Mouse (Mus musculus): ENCODE measurements around the gene Sptssb.

Gene Sptssb

DNA sequence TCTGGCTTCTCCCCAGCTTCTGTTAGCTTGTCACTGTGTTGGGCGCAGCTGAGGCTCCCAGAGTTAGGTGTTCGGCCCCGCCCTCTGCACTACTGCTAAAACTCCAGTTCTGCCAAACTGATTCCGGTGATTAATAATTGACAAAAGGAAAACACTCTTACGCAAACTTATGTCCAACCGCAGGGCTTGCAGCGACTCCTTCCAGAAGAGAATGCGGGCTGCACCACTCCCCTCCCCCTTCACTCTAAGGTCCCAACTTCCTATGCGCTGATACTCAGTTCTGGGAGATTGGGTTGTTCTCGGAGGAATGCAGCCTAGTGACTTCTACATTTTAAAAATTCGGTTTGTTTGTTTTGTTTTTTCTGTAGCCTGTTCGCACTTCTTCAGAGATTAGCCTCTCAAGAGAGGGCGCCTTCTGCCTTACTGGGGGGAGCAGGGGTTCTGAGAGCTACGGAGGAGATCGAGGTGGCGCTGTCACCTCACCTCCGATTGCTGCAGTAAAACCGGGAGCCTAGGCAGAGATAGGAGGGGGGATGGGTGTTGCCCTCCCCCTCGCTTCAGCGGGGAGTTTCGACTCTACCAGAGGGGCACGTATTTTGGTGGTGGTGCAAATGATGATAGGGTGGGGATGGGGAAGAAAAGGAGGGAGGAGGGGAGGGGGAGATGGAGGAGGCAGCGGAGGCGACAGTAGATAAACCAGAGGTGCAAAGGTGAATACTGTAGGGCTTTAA, at the start of gene Sptssb:
Gene Sptssb, minus strand, starts transcription at position 83 of the 731 bp plus-strand sequence.
- DNase-seq: peak; percentile 86

DNA sequence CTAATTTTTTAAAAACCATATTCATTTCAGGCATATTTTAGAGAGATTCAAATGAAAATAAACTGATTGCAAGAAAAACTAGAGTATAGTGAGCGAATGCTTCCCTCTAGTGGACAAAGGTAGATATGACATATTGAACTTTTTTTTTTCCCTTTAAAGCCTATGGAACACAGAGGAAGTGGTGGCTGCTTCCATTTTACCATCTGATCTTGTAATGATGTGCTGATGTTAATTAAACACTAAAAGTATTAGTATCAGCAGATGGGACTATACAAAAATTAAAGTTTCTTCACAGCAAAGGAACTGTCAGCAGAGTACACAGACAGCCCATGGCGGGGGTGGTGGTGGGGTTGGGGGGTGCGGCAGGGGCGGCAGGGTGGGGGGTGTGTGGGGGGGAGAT, 48.3 kb upstream of the Sptssb start:
- peak; percentile 36 for DNase-seq

DNA sequence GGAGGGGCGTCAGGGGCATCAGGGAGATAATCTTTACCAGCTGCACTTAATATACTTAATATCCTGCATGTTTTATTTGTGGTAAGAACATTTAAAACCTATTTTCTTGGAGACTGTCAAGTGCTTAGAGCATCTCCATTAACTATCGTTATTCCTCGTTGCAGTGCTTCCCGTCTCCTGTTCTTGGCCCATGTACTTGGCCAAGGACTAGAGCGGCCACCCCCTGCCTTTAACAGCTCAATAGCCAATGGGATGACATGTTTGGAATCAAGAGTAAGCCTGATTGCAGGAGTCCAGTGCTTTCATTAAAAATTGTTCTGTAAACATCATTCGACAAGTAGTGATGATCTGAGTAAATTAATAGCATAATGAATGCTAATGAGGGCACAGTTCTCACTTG, 47.8 kb upstream of the Sptssb start:
- DNase-seq: no peak

DNA sequence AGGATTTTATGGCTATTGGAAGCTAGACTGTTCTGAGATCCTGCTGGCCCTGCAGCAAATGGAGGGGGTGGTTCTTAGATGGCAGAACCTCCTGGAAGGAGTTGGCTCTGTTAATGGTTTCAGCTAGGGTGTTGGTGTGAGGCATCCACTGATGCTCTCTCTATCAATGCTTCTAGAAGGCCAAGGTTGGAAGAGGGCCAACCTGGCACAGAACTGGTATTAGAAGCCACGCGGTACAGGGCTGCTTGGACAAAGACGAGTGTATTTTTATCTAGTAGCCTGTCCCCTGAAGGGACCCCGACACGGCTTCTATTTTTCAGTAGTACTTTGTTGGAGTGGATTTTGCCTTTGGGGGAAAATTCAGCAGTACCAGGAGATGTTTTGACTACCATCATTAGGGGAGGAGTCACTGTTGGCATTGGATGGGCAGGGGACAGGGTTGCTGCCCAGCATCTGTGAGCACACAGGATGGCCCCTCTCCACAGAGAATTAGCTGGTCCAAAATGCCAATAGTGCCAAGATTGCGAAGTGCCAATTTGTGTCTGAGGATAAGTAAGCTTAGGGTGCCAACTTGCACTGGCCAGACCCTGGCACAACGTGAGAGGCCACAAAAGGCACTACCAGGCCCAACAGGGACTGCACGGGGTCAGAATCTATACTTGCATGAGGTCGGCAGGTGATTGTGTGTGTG, 43.2 kb upstream of the Sptssb start:
- DNase-seq: peak; percentile 29

DNA sequence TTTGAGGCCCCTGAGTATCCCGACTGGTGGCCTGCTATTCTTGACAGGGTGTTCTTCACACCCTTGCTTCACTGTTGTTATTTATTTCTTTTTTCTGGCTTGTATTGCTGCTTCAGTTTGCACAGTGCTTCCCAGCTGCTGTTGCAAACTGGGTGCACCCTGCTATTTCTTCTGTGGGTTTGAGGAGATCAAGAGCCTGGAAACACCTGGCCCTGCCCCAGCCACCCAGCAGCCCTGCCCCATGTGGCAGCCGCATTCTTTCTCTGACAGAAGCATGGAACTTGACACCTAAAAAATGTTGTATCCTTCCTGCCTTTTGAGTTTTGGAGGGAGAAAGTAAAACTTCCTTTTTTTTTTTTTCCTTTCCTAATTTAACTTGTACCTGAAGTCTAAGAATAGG, 42.6 kb upstream of the Sptssb start:
- no peak for DNase-seq

DNA sequence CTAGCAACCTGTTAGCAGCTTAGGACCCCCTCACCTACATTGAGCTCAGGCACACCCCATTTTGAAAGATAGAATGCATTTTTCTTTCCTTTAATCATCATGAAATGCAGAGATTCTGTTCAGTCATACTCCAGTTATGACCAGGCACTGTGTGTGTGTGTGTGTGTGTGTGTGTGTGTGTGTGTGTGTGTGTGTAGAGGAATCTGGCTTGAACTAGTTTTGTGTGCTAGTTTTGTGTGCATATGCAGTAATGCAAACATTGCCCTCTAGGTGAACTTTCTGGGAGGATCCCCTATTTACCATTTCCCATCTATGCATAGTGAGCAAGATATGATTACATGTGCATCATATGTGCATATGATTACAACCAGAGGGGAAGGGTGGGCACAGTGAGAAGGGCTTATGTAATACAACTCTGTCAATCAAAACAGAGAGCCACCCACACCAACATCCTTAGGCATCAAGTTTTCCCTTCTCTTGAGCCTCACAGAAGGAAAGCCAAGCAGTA, 42.2 kb upstream of the Sptssb start:
- DNase-seq: no peak

DNA sequence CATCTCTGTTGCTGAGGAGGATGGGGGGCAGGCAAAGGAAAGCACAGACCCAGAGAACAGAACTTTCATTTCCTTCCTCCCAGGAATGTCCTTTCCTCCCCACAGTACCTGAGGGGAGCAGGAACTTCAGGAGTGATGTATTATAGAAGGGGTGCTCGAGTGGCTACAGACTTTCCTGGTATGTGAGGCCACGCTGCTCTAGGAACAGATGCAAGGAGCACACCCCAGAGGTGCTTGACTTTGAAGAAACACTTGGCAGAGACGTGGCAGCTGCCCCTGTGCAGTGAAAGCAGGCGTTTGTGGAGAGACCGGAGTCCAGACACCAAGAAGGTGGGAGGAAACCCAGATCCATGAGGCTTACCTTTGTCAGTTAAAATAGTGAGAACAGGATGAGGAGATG, 40.6 kb upstream of the Sptssb start:
- no peak for DNase-seq

DNA sequence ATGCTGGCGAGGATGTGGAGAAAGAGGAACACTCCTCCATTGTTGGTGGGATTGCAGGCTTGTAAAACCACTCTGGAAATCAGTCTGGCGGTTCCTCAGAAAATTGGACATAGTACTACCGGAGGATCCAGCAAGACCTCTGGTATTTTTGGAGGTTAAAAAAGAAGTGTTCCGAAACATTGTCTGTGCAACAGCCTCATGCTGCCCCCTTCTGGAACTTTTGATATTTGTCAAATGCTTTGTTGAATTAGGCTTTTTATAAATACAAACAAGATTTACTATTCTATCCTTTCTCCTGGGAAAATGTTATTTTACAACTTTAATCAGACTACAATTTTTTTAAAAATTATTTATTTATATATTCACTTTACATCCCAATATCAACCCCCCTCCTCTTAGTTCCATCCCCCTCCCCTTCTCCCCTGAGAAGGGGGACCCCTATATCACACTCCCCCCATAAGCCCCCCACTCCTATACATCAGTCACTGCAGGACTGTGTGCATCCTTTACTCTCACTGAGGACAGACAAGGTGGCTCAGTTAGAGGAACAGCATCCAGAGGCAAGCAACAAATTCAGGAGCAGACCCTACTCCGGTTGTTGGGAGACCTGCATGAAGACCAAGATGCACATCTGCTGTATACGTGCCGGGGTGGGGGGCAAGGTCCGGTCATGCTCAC, 38.3 kb upstream of the Sptssb start:
- peak; percentile 86 for DNase-seq

DNA sequence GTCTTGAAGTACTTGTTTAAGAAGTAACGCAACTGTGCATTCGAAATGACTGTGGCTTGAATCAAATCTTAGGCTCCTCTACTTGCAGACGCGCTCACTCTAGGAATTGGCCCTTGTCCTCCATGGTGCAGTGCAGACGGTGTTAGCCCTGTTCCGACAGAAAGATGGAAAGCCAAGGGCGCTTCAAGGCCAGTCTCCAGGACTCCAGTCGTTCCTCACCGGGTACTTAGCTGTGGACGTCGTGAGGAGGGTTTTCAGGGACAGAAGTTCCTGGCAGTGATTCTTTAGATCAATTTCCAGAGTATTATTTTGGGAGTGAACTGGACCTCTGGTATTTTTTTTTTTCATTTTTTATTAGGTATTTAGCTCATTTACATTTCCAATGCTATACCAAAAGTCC, 35.8 kb upstream of the Sptssb start:
- peak; percentile 41 for DNase-seq

DNA sequence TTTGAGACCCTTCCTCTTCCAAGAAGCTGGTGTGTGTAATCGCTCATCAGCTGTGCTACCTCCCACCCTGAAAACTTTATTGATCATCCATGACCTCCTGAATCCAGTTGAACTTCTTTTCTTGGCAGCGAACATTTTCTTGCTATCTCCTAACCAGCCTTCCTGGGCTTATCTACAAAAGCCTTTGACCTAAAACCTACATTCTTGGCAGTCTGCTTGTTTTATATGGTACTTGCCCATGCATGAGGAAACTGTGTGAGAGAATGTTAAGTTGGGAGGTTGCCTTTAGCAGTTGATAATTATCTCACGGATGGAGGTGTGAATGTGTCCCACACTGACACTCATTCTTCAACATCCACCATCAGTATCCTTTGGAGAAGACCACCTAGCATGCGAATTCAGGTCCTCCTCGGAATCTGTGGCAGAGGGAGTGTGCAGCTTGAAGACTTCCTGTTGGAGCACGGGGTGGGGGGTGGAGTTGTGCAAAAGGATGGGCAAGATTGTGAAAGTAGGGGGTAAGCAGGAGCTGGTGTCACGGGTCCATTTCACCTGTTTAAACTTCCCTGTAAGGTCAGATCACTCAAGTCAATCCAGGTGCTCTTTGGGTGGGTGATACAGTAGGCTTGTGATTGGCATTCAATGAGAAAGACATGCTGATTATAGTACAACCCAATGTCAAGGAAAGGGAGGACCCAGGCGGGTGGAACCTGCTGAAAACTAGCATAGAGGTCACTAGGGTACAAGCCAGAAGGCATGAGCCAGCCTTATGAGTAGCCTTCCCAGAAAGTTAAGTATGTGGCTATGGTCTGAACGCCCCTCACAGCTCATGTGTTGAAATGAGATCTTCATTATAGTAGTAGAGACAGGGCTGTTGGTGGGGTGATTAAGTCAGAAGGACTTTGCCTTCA, 32.7 kb upstream of the Sptssb start:
- no peak for DNase-seq

DNA sequence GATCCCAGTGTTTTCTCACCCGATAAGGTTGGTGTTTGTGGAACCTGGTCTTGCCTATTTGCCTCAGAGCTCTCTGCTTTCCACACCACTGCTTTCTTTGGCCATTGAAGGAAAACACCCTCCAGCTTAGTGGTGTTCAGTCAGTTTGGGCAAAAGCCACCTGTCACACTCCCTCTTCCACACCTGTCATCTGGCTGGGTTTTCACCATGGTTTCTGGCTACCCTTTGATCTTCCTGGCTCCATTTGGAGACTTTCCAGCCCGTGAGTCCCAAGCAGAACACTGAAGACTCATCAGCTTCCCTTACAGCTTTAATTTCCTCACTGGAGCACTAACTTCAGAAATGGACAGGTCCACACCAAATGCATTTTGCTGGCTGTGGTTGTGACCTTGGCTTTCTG, 26.1 kb upstream of the Sptssb start:
- DNase-seq: peak; percentile 55

DNA sequence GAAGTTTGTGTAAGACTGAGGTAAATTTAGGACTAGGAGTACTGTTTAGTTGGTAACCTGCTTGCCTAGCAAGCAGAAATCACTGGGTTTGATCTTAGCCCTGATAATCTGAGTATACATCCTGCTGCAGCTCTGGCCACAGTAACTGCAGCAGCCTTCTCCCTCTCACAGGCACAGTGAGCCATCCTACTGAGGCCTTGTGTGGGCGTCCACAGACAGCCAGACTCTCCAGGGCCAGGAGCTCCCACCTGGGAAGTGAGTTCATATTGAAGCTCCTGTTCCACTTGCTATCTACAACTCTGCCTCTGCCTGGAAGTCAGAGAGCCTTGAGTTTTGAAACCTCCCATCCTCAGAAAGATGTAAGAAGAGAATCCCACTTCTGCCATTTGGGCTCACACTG, 24.0 kb upstream of the Sptssb start:
- DNase-seq: no peak

DNA sequence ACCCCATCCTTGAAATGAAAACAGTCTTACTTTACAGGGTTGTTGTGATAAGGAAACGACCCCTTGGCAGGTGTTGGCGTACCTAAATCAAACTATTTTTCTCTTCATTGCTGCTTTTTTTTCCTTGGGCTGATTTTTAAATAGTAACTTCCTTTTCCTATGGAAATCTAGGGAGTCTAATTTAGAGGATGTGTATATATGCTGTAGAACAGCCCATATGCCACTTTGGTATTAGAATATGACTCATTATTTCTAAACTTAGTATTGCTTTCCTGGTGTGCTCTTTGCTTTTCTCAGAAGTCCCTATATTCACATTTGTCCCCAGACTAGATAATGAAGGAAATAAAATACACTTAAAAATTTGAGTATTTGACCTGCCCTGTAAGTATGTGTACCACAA, 17.8 kb upstream of the Sptssb start:
- DNase-seq: no peak

DNA sequence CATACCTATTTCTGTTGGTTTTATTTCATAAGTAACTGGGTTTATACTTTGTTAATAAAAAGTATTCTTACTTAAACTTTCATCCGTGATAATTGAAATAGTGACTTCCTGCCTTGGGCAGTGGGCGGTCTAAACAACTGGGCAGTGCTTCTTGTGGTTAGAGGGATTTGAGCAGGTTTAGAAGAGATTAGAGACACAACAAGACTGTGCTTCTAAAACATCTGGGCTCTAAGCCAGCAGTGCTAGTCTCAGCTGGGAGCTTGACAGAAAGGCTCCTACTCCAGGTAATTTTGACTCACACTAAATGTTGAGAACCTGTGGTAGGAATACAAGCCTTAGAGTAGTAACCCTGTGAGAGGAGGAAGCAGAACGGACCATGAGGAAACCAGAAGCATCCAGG, 15.0 kb upstream of the Sptssb start:
- no peak for DNase-seq

DNA sequence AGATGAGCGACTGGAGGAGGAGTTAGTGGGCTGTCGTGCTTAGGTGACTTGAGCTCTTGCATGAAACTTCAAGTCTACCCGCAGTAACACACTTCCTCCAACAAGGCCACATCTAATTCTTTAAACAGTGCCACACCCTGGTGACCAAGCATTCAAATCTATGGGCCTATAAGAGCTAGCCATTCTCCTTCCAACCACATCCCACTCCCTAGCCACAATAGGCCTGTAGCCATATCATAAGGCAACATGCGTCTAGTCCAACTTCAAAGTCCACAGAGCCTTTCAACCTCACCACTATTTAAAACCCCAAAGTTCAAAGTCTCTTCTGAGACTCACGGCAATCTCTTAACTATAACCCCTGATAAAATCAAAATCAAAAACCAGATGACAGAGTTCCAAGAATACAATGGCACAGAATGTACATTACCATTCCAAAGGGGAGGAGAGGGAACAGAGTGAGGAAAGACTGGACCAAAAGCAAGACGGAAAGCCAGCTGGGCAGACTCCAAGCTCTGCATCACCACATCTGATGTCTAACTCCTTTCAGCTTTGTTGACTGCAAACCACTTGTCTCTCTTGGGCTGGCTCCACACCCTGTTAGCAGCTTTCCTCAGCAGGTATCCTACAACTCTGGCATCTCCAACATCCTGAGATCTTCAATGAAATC, 13.1 kb upstream of the Sptssb start:
- DNase-seq: no peak

DNA sequence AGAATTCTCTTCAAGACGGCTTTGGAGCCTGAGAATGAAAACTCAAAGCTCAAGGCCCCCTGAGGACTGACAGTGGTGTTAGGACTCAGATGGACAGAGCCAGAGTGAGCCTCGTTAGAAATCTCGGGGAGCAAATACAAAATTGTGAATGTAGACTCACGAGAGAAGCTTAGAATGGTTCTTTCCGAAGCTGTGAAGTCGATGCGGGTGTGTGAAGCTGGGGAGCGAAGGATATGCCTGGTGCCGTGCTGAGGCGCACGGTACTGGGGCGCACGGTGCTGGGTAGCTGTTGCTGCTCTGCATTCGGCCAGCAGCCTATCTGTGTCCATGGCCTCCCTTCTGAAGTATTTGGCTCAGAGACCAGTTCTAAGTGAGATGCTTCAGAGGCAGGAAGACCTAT, 11.4 kb upstream of the Sptssb start:
- no peak for DNase-seq

DNA sequence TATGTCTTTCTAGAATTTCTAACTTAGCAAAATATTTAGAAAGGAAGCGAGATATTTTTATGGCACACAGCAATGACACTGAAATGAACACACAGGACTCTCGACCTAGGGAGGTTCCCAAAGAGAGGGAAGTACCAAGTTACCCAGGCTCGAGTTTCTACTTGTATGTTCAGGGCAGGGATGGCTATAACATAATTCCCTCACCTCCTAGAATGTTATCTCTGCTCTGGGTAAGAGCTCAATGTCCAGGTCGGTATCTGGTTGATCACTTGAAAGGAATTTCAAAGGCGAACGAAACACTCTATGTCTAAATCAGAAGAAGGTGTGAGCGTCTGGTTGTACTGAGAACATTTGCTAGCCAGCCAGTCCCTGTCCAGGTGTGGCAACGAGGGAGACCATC, 10.0 kb upstream of the Sptssb start:
- DNase-seq: no peak

DNA sequence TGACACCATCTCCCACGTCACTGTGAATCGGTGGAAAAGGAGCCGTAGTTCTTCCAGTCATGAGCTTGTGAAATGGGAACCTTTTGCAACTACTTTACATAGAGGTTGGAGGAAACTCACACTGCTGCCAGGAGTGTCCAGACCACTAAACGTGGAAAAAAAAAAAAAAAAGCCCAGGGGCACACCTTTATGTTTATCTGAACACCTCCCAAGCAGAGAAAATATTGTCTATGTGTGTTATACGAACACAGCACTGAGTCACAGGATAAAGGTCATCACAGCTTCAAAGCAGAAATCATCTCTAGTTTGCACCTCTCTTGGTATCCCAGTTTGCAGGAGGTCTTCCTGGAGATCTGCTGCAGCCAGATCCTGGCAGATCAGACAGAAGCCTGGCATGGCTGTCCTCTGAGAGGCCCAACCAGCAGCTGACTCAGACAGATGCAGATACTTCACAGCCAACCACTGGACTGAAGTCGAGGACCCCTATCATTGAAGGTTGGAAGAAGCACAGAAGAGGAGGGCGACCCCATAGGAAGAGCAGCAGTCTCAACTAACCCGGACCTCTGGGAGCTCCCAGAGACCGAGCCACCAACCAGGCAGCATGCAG, 2.2 kb upstream of the Sptssb start:
- peak; percentile 57 for DNase-seq

DNA sequence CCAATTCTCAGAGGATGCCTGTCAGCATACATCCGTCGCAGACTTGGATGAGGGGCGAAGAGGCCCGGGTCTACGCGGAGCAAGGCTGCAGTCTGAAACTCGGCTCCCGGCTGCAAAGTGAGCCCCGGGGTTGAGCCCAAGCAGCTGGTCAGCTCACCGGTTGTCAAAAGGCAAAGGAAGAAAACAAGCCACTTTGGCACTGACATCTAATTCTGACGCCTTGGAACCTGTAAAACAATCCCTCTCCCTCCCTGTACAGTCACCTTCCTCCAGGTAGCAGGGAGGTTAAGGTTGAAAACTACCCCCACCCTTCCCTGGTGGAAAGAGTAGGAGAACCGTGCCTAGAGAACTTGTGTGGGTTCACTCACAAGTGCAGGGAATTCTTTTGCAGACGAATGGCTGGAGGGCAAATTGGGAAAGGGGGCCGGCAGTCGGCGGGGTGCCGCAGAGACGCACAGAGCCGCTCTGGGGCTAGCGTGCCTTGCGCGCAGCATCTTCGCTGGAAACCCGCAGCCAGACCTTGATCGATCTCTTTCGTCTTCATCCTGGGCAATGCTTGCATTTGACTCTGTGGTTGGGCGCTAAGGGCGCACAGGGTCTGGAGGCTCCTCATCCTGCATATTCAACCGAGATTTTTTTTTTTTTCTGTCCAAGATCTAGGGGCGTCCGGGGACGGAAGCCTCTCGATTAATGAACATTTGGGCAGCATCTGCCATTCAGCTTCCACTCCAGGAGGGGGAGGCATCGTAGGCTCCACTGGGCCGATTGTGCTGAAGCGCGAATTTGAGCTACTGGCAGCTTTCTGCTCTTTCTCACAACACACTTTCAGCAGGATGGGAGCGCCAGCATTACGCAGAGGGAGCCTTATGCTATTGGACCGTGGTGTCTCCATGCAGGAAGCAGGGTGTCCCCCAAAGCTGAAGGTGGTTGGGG, 1.1 kb upstream of the Sptssb start:
- DNase-seq: peak; percentile 92

DNA sequence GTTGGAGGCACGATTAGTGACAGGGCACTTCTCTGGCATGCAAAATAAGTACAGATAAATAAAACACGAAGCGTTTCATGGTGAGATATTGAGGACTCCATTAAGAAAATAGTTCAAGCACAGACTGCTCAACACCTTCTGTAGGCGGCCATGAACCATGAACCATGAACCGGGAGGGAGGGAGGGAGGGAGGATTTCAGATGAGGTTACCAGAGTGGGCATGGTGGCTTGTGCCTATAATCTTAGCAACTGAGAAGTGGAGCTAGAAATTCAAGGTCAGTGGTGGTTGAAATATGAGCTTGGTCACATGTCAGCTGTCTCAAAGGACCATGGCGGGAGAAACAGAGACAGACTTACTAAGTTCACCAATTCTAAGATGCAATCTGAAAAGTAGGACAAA, 20.3 kb downstream of the Sptssb start:
- no peak for DNase-seq

DNA sequence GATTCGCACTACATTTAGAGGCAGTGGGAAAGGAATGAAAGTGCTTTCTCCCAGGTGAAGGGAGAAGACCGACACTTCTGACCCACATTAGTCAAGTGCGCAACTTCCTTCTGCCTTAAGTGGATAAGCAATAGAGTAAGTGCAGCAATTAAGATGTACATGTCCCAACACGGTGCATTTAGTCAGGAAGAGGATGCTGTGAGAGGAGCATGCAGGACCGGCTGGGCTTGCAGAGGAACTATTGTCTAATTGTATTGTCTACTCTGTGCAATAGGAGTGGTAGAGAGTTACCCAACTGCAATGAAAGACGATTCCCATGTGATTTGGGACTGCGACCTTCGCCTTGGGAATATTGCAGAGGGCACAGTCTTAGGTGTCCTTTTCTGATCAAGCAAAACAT, 30.2 kb downstream of the Sptssb start:
- no peak for DNase-seq

Data from cerebellum, adult 9-10 months (tissue).